Mouse (Mus musculus): ENCODE data around the gene Ddx20. TPM values are rescaled to one million over a fixed set of nuclear protein-coding genes. Genes with fewer than 3 reads are reported as not detected.
A peak's percentile ranks its signal among the peaks of the same experiment; 100 is the strongest.

Gene Ddx20
- total and polyA plus RNA-seq, 3 experiments, result 4.1 to 12.3 (median 9.2) TPM

DNA sequence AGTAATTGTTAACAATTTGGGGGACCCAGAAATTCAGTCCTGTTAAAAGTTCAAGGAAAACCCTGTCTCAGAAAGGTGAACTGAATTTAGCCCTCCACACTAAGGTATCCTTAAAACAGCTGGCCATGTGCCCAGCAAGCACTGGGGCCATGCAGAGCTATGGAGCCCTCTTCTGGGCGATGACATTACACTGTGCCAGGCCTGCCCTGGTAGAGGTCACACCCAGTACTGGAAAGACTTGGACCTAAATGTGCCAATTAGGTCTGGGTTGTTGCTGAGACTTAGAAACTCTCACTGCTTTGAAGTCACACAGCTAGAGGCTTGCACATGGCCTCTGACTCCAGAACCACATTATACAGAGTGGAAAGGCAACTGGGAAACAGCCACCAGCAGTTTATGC is 45.2 kb downstream of the Ddx20 start:
- H3K36me3 ChIP-seq (ENCODE audit: control insufficient read depth, insufficient read depth, low read length), result no peaks in the 10 kb centered on the region
- H3K27ac ChIP-seq, result no peak overlapping the region
- no peak overlapping the region for H3K9ac ChIP-seq (ENCODE audit: low read depth, low read length)
- 37% methylated on average over 1 of the region's 1 CpGs for WGBS
- no peaks in the 10 kb centered on the region; the same call in 1 of the 2 replicates for H3K4me1 ChIP-seq (ENCODE audit: control insufficient read depth, insufficient read depth, low read length)
- no peaks in the 10 kb centered on the region; the same call in 1 of the 2 replicates for H3K27me3 ChIP-seq (ENCODE audit: control insufficient read depth, insufficient read depth, low read length)
- no peak overlapping the region for H3K4me3 ChIP-seq
- intact Hi-C loops (cut with DNase I), result loop anchor here (2.0 to 10.0 kb wide), 3 partner anchors 117 to 477 kb away; no protein-coding TSS in a partner anchor
- DNase-seq, result peak; percentile 51 to 63
- no peak for TF ChIP-seq POLR2A (IDR thresholded peaks at IDR 0.05; ENCODE audit: insufficient read depth, low read depth, low read length)
- peak; percentile 70; the same call in 1 of the 2 replicates for TF ChIP-seq EP300 (IDR thresholded peaks at IDR 0.05; ENCODE audit: insufficient read depth, low read depth, low read length)
- TF ChIP-seq CTCF (IDR thresholded peaks at IDR 0.05), result peak; percentile 73
- no peaks in the 10 kb centered on the region for H3K79me2 ChIP-seq (replicated peaks; ENCODE audit: control insufficient read depth, insufficient read depth, low read length)

DNA sequence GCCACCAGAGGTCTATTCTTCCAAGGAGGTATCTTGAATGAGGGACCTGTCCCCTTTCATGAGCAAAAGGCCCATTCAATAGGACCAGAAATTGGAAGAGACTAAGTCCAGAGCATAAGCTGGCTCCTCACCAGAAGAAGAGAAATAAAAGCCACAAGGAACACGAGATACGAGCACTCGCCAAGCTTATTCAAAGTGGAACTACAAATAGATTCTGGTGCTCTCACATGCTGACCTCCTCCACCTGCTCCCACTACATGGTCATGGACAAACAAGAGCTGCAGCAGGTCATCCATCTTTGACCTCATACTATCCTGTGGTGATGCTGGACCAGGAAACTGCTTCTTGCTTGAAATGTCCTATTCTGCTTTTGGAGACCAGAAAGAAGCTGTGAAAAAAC is 54.4 kb downstream of the Ddx20 start:
- Histone ChIP-seq H3K27me3 (ENCODE audit: control insufficient read depth, insufficient read depth, low read length) (no peaks in the 10 kb centered on the region), H3K79me2 (replicated peaks; ENCODE audit: control insufficient read depth, insufficient read depth, low read length) (no peaks in the 10 kb centered on the region), H3K4me1 (ENCODE audit: control insufficient read depth, insufficient read depth, low read length) (no peaks in the 10 kb centered on the region; the same call in 1 of the 2 replicates), H3K27ac (peak overlapping the region; percentile 69), H3K36me3 (ENCODE audit: control insufficient read depth, insufficient read depth, low read length) (no peaks in the 10 kb centered on the region), H3K9ac (ENCODE audit: low read depth, low read length) (no peak overlapping the region), H3K4me3 (no peak overlapping the region)
- peak in 1 of 2 experiments; percentile 30 for DNase-seq
- intact Hi-C loops (cut with DNase I), result no loop called here
- WGBS, result 49% methylated on average over 3 of the region's 3 CpGs
- TF ChIP-seq CTCF (IDR thresholded peaks at IDR 0.05) (no peak), POLR2A (IDR thresholded peaks at IDR 0.05; ENCODE audit: insufficient read depth, low read depth, low read length) (no peak), EP300 (IDR thresholded peaks at IDR 0.05; ENCODE audit: insufficient read depth, low read depth, low read length) (0 out of 2 replicates have a peak, but pooled peaks have one; percentile 16)

DNA sequence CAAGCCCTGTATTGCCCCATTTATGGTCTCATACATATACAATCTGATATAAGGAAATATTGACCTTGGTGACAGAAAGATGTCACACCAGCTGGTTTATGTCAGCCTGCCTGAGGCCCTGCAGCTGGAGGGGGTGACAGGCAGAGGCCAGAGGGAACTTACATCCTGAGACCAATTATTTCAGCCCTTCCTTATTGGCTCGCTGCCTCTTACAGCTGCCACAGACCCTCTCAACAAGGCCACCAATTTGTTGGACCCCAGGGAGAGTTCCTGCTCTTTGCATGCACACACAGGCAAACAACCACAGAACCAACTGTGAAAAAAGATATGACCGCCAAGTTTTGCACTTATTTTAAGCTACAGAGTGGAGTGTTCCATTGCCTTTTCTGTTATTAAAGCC is 55.1 kb downstream of the Ddx20 start:
- 37% methylated on average over 2 of the region's 2 CpGs for WGBS
- intact Hi-C loops (cut with DNase I), result no loop called here

More for the DNA sequence above, 55.1 kb downstream of the Ddx20 start:
- Histone ChIP-seq H3K4me1 (ENCODE audit: control insufficient read depth, insufficient read depth, low read length) (no peaks in the 10 kb centered on the region; the same call in 1 of the 2 replicates), H3K9ac (ENCODE audit: low read depth, low read length) (no peak overlapping the region), H3K79me2 (replicated peaks; ENCODE audit: control insufficient read depth, insufficient read depth, low read length) (no peaks in the 10 kb centered on the region), H3K36me3 (ENCODE audit: control insufficient read depth, insufficient read depth, low read length) (no peaks in the 10 kb centered on the region), H3K4me3 (no peak overlapping the region), H3K27ac (peak overlapping the region; percentile 69; the same call in 1 of the 2 replicates), H3K27me3 (ENCODE audit: control insufficient read depth, insufficient read depth, low read length) (no peaks in the 10 kb centered on the region)
- no peak for TF ChIP-seq POLR2A (IDR thresholded peaks at IDR 0.05; ENCODE audit: insufficient read depth, low read depth, low read length)
- TF ChIP-seq CTCF (IDR thresholded peaks at IDR 0.05), result no peak
- no peak for TF ChIP-seq EP300 (IDR thresholded peaks at IDR 0.05; ENCODE audit: insufficient read depth, low read depth, low read length)
- DNase-seq, result no peak

Other genes starting within 250 kb of the Ddx20 start
- 10 to 100 TPM in 1 of 2 experiments, 1 to 10 TPM in 1; 9.0 to 11.8 TPM for gene Kcnd3, start 235.2 kb downstream of the Ddx20 start, total RNA-seq (2021)
- 8.4 and 14.6 TPM in 2 replicates for gene Kcnd3, start 235.2 kb downstream of the Ddx20 start, polyA plus RNA-seq (2012; rRNA removed)
- 10 to 100 TPM; 16.1 to 16.2 TPM for gene Inka2, start 17.0 kb upstream of the Ddx20 start, total RNA-seq (2021)
- 11.5 and 22.4 TPM in 2 replicates for gene Inka2, start 17.0 kb upstream of the Ddx20 start, polyA plus RNA-seq (2012; rRNA removed)
- 100 to 1,000 TPM; 101 to 113 TPM for gene Rap1a, start 113.8 kb upstream of the Ddx20 start, total RNA-seq (2021)
- 12.8 and 34.5 TPM in 2 replicates for gene Rap1a, start 113.8 kb upstream of the Ddx20 start, polyA plus RNA-seq (2012; rRNA removed)
- not detected for gene Adora3, start 183.3 kb upstream of the Ddx20 start, total RNA-seq (2021)
- gene Adora3, start 183.3 kb upstream of the Ddx20 start, polyA plus RNA-seq (2012; rRNA removed), result 0.37 and 0.94 TPM in 2 replicates
- gene Tmigd3, start 183.3 kb upstream of the Ddx20 start, total RNA-seq (2021), result under 1 TPM in 1 of 2 experiments, not detected in 1; 0.31 TPM
- 0.35 TPM in 1 of 2 replicates, not detected in the other for gene Tmigd3, start 183.3 kb upstream of the Ddx20 start, polyA plus RNA-seq (2012; rRNA removed)
- 1 to 10 TPM in 1 of 2 experiments, under 1 TPM in 1; 0.97 to 2.3 TPM for gene I830077J02Rik, start 245.1 kb upstream of the Ddx20 start, total RNA-seq (2021)
- gene I830077J02Rik, start 245.1 kb upstream of the Ddx20 start, polyA plus RNA-seq (2012; rRNA removed), result 0.72 and 0.76 TPM in 2 replicates

Data from heart, adult 2 months (tissue).